Mouse (Mus musculus): ENCODE measurements at regions not wholly inside any gene's neighbourhood (a gene's known extent, or its start where the extent isn't known, plus 50 kb on each side); places are given as distances from the start of the nearest gene placed in this dataset.
A peak's percentile ranks its signal among the peaks of the same experiment; 100 is the strongest.

DNA sequence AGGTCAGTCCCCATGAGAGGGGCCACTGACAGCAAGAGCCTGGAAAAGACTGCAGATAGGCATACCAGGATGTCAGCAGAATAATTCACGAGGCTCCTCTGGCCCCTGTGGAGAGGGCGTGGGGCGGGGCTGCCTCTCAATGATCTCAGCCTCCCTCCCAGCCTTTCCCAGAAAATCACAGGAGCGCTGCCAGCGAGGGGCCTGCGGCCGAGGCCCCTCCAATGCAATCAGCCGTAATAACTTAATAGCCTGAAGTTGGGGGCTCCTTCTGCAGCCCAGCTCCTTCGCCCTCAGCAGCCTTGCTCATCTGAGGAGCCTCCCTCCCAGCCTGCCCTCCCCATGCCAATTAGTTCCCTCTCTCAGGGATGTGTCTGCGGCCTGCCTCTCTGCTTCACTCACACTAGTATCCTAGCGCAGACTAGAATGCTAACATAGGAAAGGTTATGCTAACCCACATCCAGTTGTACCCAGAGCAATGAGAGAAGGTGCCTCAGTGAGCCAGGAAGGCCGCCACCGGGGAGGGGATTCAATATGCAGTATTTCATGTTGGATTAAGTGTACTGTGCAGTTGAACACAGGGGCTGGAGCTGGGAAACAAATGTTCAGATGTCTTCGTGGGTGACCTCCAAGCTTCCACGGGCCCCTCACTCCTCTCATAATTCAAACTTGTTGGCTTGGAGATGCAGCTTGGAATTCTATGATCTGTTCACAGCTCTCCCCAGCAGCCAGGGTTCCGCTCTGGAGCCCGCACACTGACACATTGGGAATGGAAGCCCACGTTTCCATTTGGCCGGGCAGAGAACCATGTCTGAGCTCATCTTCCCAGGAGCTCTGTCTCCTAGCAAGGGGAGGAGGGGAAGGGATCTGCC is 67.5 kb upstream of the Stx16 start:
- Histone ChIP-seq H3K4me1 (peaks cover 14% of the 10 kb centered on the region), H3K36me3 (no peaks in the 10 kb centered on the region), H3K9me3 (peaks cover 5% of the 10 kb centered on the region; the same call in 1 of the 2 replicates), H3K4me3 (no peak overlapping the region), H3K9ac (replicated peaks) (peak overlapping the region; percentile 39; the same call in 1 of the 2 replicates), H3K27ac (replicated peaks) (peak overlapping the region; percentile 58), H3K4me2 (replicated peaks) (0 out of 2 replicates have a peak overlapping the region, but pooled peaks have one; percentile 5), H3K27me3 (no peaks in the 10 kb centered on the region; the same call in 1 of the 2 replicates)
- peak; percentile 58 for ATAC-seq (ENCODE audit: low FRiP score, low read depth)
- 31% methylated on average over 19 of the region's 19 CpGs for WGBS

DNA sequence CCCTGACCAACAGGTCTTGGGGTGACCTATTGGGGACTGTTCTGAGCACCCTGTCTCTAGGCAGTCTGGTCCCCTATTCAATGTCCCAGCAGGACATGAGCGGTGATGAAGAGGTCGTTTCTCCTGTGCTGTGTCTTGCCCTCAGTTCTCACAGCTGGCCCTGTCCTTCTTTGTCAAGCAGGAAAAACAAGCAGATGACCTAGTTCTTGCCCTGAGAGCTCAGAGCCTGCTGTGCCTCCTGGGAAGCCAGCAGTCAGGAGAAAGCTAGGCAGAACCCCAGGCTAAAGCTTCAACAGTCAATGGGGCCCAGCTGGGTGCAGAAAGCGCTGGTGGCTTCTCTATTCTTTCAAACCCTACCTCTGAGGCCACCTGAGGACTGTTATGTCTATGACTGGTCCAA is 66.1 kb upstream of the Stx16 start:
- H3K9ac ChIP-seq (replicated peaks): no peak overlapping the region
- no peak for ATAC-seq (ENCODE audit: low FRiP score, low read depth)
- no peaks in the 10 kb centered on the region for H3K9me3 ChIP-seq
- H3K36me3 ChIP-seq: no peaks in the 10 kb centered on the region
- H3K4me3 ChIP-seq: no peak overlapping the region
- 53% methylated on average over 3 of the region's 3 CpGs for WGBS
- no peak overlapping the region for H3K4me2 ChIP-seq (replicated peaks)
- H3K27me3 ChIP-seq: no peaks in the 10 kb centered on the region; the same call in 1 of the 2 replicates
- H3K27ac ChIP-seq (replicated peaks): no peak overlapping the region
- H3K4me1 ChIP-seq: peaks cover 14% of the 10 kb centered on the region

DNA sequence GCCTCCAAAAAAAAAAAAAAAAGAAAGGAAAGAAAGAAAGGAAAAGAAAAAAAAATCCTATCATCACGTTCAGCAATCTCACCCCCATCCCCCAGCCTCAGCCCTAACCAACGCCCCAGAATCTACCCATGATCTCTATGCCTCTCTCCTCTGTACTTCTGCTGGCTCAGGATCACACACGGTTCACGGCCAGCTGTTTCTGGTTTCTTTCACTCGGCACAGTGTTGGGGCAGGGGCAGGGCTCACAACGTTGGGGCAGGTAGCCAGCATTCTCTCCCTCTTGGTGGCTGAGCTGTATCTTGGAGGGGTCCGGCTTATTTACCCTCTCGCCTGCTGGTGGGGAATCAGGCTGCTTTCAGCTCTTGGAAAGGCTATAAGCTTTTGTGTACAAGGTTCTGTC is 64.7 kb upstream of the Stx16 start:
- Histone ChIP-seq H3K27me3 (no peaks in the 10 kb centered on the region; the same call in 1 of the 2 replicates), H3K4me1 (peaks cover 14% of the 10 kb centered on the region), H3K9ac (replicated peaks) (no peak overlapping the region), H3K27ac (replicated peaks) (no peak overlapping the region), H3K9me3 (no peaks in the 10 kb centered on the region), H3K36me3 (no peaks in the 10 kb centered on the region), H3K4me3 (no peak overlapping the region), H3K4me2 (replicated peaks) (no peak overlapping the region)
- WGBS: 60% methylated on average over 8 of the region's 8 CpGs
- ATAC-seq (ENCODE audit: low FRiP score, low read depth): no peak

DNA sequence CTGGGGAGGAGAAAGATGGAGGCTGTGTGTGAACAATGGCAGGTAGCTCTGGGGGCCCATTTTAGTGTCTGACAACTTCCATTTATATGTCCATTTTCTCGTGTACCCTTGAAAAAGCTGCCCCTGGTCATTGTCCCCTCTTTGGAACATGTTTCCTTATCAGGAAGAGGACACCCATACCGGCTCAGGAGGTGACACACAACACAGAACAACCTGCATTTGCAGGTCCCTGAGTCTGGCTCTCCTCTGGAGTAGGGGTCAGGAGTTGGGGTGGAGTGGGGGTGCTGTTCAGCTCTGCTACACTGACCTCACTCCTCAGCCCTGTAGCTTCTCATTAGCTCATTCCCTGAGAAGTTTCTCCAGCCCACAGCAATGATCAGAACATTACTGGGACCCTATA is 61.7 kb upstream of the Stx16 start:
- Histone ChIP-seq H3K9ac (replicated peaks) (no peak overlapping the region), H3K36me3 (no peaks in the 10 kb centered on the region), H3K27ac (replicated peaks) (no peak overlapping the region), H3K4me1 (no peaks in the 10 kb centered on the region), H3K4me3 (no peak overlapping the region), H3K9me3 (no peaks in the 10 kb centered on the region), H3K27me3 (no peaks in the 10 kb centered on the region), H3K4me2 (replicated peaks) (no peak overlapping the region)
- 81% methylated on average over 2 of the region's 2 CpGs for WGBS
- ATAC-seq (ENCODE audit: low FRiP score, low read depth): no peak

DNA sequence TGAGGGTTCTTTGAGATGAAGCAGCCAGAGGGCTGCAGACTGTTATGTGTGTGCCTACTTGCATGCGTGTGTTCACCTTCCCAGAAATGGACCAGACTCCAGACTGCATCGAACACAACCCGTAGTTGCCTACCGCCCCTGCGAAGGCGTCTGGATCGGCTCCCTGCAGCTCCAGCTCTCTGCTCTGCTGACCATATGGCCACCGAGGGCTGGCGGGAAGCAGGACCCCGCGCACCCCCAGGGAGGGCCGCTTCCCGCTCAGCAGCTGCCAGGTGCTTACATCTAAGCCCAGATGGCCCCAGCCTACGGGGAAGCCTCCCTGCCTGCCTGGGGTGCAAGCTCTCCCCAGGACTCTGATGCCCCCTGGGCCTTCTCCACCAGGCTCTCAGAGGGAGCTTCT is 60.8 kb upstream of the Stx16 start:
- Histone ChIP-seq H3K27me3 (no peaks in the 10 kb centered on the region), H3K9me3 (no peaks in the 10 kb centered on the region), H3K4me2 (replicated peaks) (no peak overlapping the region), H3K4me1 (no peaks in the 10 kb centered on the region), H3K36me3 (no peaks in the 10 kb centered on the region), H3K4me3 (no peak overlapping the region), H3K27ac (replicated peaks) (no peak overlapping the region), H3K9ac (replicated peaks) (no peak overlapping the region)
- 65% methylated on average over 14 of the region's 14 CpGs for WGBS
- ATAC-seq (ENCODE audit: low FRiP score, low read depth): 0 out of 2 replicates have a peak, but pooled peaks have one; percentile 38

DNA sequence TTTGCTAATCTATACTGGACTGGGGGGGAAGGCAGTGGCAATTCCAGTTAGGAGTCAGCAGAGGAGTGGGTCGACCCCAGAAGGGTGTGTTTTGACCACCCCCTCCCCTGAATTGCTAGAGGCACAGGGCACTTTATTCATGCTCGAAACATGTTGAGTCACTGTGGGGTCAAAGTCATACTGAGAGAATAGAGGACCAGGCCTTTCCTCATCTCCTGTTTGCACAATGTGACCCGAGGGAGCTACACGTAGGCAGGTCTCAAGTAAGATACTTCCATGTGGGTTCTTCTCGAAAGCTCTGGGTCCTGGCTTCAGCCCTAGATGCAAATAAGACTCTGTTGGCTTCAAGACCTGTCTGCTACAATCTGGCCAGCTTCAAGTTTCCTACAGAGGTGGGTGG is 60.0 kb upstream of the Stx16 start:
- Histone ChIP-seq H3K36me3 (no peaks in the 10 kb centered on the region), H3K9ac (replicated peaks) (no peak overlapping the region), H3K4me1 (no peaks in the 10 kb centered on the region), H3K27me3 (no peaks in the 10 kb centered on the region), H3K4me2 (replicated peaks) (no peak overlapping the region), H3K9me3 (no peaks in the 10 kb centered on the region), H3K27ac (replicated peaks) (no peak overlapping the region), H3K4me3 (no peak overlapping the region)
- no peak for ATAC-seq (ENCODE audit: low FRiP score, low read depth)
- WGBS: 79% methylated on average over 5 of the region's 5 CpGs

- H3K4me1 ChIP-seq: no peaks in the 10 kb centered on the region
- H3K27ac ChIP-seq (replicated peaks): no peak overlapping the region
- no peak for ATAC-seq (ENCODE audit: low FRiP score, low read depth)
- H3K36me3 ChIP-seq: no peaks in the 10 kb centered on the region
- no peaks in the 10 kb centered on the region for H3K9me3 ChIP-seq
- 69% methylated on average over 6 of the region's 6 CpGs for whole genome bisulfite sequencing
- H3K27me3 ChIP-seq: no peaks in the 10 kb centered on the region
- H3K4me2 ChIP-seq (replicated peaks): no peak overlapping the region
- no peak overlapping the region for H3K4me3 ChIP-seq
- no peak overlapping the region for H3K9ac ChIP-seq (replicated peaks)
Observed at GRCm38 (mm10) chr2:174017042-174017441, 59.1 kb upstream of the Stx16 start.

DNA sequence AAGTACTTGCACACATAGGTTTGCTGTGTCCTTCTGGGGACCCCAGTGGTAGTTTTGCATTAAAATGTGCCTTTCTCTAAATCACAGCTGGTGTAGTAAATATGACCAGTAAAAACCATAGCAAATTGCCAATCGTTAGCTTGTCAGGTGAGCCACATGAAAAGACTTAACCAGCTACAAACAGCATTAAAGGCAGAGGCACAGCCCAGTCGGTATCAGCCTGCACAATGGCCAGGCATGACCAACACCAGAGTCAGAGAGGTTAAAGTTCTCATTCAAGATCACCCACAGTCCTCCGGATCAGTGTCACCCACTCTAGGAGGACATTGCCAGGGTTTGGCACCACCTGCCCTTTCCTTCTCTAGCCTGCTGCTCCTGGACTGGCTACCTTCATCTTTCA is 58.5 kb upstream of the Stx16 start:
- H3K27me3 ChIP-seq: no peaks in the 10 kb centered on the region
- H3K4me3 ChIP-seq: no peak overlapping the region
- ATAC-seq (ENCODE audit: low FRiP score, low read depth): no peak
- no peaks in the 10 kb centered on the region for H3K4me1 ChIP-seq
- H3K9ac ChIP-seq (replicated peaks): no peak overlapping the region
- 88% methylated on average over 3 of the region's 3 CpGs for whole genome bisulfite sequencing
- no peak overlapping the region for H3K4me2 ChIP-seq (replicated peaks)
- H3K9me3 ChIP-seq: no peaks in the 10 kb centered on the region
- H3K27ac ChIP-seq (replicated peaks): no peak overlapping the region
- H3K36me3 ChIP-seq: no peaks in the 10 kb centered on the region

DNA sequence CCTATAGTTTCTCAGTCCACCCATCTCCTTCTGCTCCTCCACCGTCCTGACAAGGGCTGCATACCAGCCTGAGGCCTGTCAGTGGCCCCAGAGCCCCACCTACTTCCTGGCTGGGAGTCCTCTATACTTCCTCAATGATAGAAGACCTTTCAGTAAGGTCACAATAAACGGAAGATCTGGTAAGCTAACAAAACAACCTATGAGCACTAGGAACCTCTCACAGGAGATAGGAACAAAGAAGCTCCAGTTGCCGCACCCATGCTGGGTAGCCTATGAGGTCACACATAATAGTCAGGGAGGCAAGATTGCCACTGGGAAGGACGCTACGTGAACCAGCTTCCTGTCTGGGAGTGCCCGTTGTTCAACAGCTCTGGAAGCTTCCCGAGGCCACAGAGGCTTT is 58.1 kb upstream of the Stx16 start:
- 74% methylated on average over 7 of the region's 7 CpGs for WGBS

DNA sequence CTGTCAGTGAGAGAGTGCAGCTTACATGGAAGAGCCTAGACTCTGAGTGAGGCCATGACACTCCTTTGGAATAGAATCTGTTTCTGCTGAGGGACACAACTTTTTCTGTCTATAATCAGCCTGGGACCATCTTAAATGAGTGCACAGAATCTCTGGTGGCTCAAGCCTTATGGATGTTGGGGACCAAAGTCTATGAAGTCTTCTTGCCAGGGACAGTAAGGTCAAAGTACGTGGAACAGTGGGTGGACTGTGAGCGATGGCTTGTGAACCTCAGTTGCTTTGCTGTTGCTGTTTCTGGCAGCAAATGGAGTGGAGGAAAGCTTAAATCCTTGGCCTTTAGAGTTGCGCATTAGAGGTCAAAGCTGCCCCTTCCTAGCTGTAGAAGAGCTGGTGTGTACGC is 57.1 kb upstream of the Stx16 start:
- H3K9ac ChIP-seq (replicated peaks): no peak overlapping the region
- no peaks in the 10 kb centered on the region for H3K9me3 ChIP-seq
- no peak overlapping the region for H3K27ac ChIP-seq (replicated peaks)
- ATAC-seq (ENCODE audit: low FRiP score, low read depth): no peak
- 96% methylated on average over 4 of the region's 4 CpGs for WGBS
- H3K36me3 ChIP-seq: no peaks in the 10 kb centered on the region
- H3K4me1 ChIP-seq: no peaks in the 10 kb centered on the region
- H3K4me3 ChIP-seq: no peak overlapping the region
- no peaks in the 10 kb centered on the region for H3K27me3 ChIP-seq
- no peak overlapping the region for H3K4me2 ChIP-seq (replicated peaks)

More for the DNA sequence above, 58.1 kb upstream of the Stx16 start:
- H3K9ac ChIP-seq (replicated peaks): no peak overlapping the region
- no peak for ATAC-seq (ENCODE audit: low FRiP score, low read depth)
- H3K4me3 ChIP-seq: no peak overlapping the region
- H3K27ac ChIP-seq (replicated peaks): no peak overlapping the region
- no peaks in the 10 kb centered on the region for H3K27me3 ChIP-seq
- H3K4me2 ChIP-seq (replicated peaks): no peak overlapping the region
- no peaks in the 10 kb centered on the region for H3K4me1 ChIP-seq
- no peaks in the 10 kb centered on the region for H3K36me3 ChIP-seq
- H3K9me3 ChIP-seq: no peaks in the 10 kb centered on the region

DNA sequence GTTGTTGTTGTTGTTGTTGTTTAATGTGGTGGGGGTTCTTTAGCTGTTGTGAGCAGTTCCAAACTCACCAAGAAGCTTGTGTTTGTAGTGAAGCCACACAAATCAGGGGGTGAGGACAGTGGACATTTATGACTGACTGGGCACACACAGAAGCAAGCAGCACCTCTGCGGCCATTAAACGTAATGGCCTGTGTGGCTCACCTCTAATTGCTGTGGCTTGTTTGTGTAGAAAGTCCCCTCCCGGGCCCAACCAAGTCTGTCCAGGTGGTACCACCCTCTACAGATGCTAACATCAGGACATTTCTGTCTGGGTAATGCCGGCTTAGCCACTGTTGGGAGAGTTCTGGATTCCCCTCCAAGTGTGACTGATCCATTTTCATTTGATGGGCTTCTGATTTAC is 56.1 kb upstream of the Stx16 start:
- Histone ChIP-seq H3K4me3 (no peak overlapping the region), H3K27me3 (no peaks in the 10 kb centered on the region), H3K4me1 (no peaks in the 10 kb centered on the region), H3K9ac (replicated peaks) (no peak overlapping the region), H3K36me3 (no peaks in the 10 kb centered on the region), H3K9me3 (no peaks in the 10 kb centered on the region), H3K27ac (replicated peaks) (no peak overlapping the region), H3K4me2 (replicated peaks) (no peak overlapping the region)
- ATAC-seq (ENCODE audit: low FRiP score, low read depth): no peak
- WGBS: 69% methylated on average over 4 of the region's 4 CpGs

DNA sequence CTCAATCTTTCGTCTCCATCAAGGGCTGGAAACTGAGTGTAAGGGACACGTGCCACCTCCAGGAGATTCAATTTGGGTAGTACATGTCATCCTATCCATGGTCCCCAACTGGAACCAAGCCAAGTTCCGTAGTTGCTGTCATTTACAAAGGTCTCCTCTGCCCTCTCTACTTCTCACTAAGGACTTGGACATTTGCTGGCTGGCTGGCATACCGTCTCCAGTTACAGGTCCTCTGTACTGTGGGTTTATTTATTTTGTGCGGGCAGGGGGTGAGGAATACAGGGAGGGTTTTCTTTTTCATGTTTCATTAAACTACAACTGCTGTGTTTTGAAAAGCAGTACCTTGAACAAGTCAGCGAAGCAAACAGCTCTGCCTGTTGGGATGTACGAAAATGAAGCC is 55.7 kb upstream of the Stx16 start:
- Histone ChIP-seq H3K9me3 (no peaks in the 10 kb centered on the region), H3K27me3 (no peaks in the 10 kb centered on the region), H3K4me3 (no peak overlapping the region), H3K9ac (replicated peaks) (no peak overlapping the region), H3K27ac (replicated peaks) (no peak overlapping the region), H3K4me1 (no peaks in the 10 kb centered on the region), H3K4me2 (replicated peaks) (no peak overlapping the region), H3K36me3 (no peaks in the 10 kb centered on the region)
- 79% methylated on average over 7 of the region's 7 CpGs for WGBS
- no peak for ATAC-seq (ENCODE audit: low FRiP score, low read depth)

- Histone ChIP-seq H3K4me3 (no peak overlapping the region), H3K9me3 (no peaks in the 10 kb centered on the region), H3K4me2 (replicated peaks) (no peak overlapping the region), H3K4me1 (no peaks in the 10 kb centered on the region), H3K27ac (replicated peaks) (no peak overlapping the region), H3K9ac (replicated peaks) (no peak overlapping the region), H3K27me3 (no peaks in the 10 kb centered on the region), H3K36me3 (no peaks in the 10 kb centered on the region)
- ATAC-seq (ENCODE audit: low FRiP score, low read depth): no peak
- 92% methylated on average over 3 of the region's 3 CpGs for WGBS
Observed at GRCm38 (mm10) chr2:174021538-174021937, 54.6 kb upstream of the Stx16 start.

Data from midbrain, embryonic 12.5 days (tissue).